Mouse (Mus musculus) megakaryocyte, embryonic 14.5 days (primary cell): ENCODE data around the gene Xirp1.

Experiments used
- FLI1 ChIP-seq: IDR thresholded peaks from 2 replicates; pipeline ENCODE4 v1.6.1; 2012; ENCODE audit warnings: low read length, inconsistent platforms, mixed read lengths
- GATA1 ChIP-seq: IDR thresholded peaks from 3 replicates; pipeline ENCODE4 v1.6.1; 2012; ENCODE audit warnings: mixed read lengths, low read length, inconsistent platforms, borderline replicate concordance

- TF ChIP-seq GATA1 (no peak), FLI1 (no peak)
These were observed 10.6 kb downstream of the Xirp1 start for GRCm38 (mm10) chr9:120012781-120013180.
